Mouse (Mus musculus) heart, embryonic 12.5 days (tissue): ENCODE results near the gene Fam126a. TPM values are rescaled to one million over a fixed set of nuclear protein-coding genes. Genes with fewer than 3 reads are reported as not detected.

Source experiments
- ATAC-seq: fragments of 200-750 bp; cut with Nextera tagmentation; 2 replicates; pipeline ENCODE4 v1.8.0; 2017; ENCODE audit warnings: moderate TSS enrichment, moderate library complexity; ENCODE audit not compliant: insufficient number of reproducible peaks, low FRiP score
- H3K27ac ChIP-seq: fragments of 300-500 bp; sonication (generic); 2 replicates; pipeline ENCODE4 v1.5.1; 2016; ENCODE audit warnings: mild to moderate bottlenecking, moderate library complexity; ENCODE audit not compliant: poor library complexity, severe bottlenecking
- H3K27me3 ChIP-seq: fragments of 300-500 bp; sonication (generic); replicated peaks from 2 replicates; pipeline ENCODE4 v1.6.1; 2016; ENCODE audit warnings: mild to moderate bottlenecking, moderate library complexity
- H3K36me3 ChIP-seq: fragments of 300-500 bp; sonication (generic); 2 replicates; pipeline ENCODE4 v1.6.1; 2016; ENCODE audit warnings: mild to moderate bottlenecking, moderate library complexity
- H3K4me1 ChIP-seq: fragments of 300-500 bp; sonication (generic); replicated peaks from 2 replicates; pipeline ENCODE4 v1.6.1; 2016; ENCODE audit warnings: mild to moderate bottlenecking
- H3K4me2 ChIP-seq: fragments of 300-500 bp; sonication (generic); 2 replicates; pipeline ENCODE4 v1.6.1; 2016; ENCODE audit warnings: mild to moderate bottlenecking, moderate library complexity
- H3K4me3 ChIP-seq: fragments of 300-500 bp; sonication (generic); 2 replicates; pipeline ENCODE4 v1.5.1; 2016; ENCODE audit warnings: mild to moderate bottlenecking
- H3K9ac ChIP-seq: fragments of 300-500 bp; sonication (generic); 2 replicates; pipeline ENCODE4 v1.6.1; 2016; ENCODE audit warnings: mild to moderate bottlenecking, moderate library complexity
- H3K9me3 ChIP-seq: fragments of 300-500 bp; sonication (generic); replicated peaks from 2 replicates; pipeline ENCODE4 v1.6.1; 2016; ENCODE audit warnings: mild to moderate bottlenecking, moderate library complexity
- WGBS: fragments of 180-500 bp; shearing (Covaris S2); methylation state at CpG from one replicate; pipeline ENCODE4 v1.1.7; 2016; 5-methylcytosine and 5-hydroxymethylcytosine counted together
- polyA plus RNA-seq: library from polyadenylated mRNA; unstranded; fragments of >200 nt; fragmentation: Nextera tagmentation; extraction: Ambion mirVana; gene quantifications from 2 replicates; pipeline ENCODE4 v1.2.1, GENCODE M21; 2016

The Fam126a gene
- polyA plus RNA-seq, 1 experiment from 2014 or later = 51.7 TPM

DNA sequence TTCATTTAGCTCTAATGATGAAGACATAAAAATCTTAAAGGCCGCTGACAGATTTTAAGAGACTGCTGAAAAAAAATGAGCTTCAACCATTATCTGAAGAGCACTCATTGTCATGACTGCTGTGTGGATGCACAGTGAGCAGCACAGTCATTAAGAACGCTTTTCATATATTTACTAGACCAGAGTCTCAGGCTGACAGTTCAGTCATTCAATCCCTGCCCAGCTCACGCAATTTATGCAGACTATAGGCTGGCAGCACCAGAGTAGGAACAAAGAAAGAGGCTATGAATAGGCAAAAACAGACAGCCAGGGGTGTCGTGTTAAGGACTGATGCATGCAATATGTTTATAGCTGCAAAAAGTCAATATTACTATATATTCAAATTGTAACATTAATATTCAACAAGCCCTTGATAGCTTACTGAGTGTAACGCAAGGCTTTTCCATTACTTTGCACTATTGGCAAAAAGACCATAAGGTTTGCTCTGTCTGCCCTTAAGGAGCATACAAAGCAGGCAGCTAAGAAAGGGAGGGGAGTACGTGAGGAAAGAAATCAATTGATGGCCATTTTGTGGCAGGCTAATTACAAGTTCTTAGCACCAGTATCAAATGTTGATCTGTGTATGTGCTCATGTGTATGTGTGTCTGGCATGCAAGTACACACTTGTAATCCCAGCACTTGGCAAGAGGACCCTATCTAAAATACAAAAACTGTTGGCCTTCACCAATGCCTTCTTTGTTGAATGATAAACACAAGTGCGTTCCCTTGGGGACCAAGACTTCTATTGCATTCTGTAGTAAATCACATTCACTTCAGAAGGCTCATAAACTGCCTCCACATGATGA lies 10.9 kb downstream of the Fam126a start:
- Histone ChIP-seq H3K4me2 (no peak overlapping the region), H3K9ac (no peak overlapping the region), H3K9me3 (no peaks in the 10 kb centered on the region), H3K27me3 (no peaks in the 10 kb centered on the region), H3K27ac (no peak overlapping the region), H3K36me3 (no peaks in the 10 kb centered on the region), H3K4me1 (peaks cover 12% of the 10 kb centered on the region; the same call in 1 of the 2 replicates), H3K4me3 (no peak overlapping the region)
- 89% methylated on average over 7 of the region's 7 CpGs for WGBS
- no peak for ATAC-seq

DNA sequence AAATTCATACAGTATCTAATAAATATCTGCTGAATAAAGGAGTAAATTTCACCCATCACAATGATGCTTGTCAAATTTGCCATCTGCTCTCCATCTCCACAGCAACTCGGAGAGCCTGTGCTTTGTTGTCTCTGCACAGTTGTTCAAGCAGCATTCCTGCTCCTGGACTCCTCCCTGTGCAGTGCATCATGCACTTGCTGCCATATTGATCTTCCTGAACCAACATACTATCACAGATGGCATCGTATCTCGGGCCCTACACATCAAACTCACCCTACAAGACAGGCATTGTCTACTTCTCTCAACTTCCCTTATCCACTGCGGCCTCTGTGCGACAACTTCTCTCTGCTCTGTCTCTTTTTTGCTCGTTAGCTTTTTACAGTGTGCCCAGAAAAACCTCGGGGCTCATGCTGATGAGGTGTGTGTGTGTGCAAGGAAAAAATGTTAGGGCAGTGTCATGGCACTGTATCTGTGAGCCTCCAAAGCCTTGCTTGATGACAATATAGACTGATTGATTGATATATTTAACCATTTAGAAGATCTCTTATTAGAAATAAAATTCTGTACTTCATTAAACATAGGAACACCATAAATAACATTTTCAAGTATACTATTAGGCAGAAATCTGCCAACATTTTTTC lies 11.7 kb downstream of the Fam126a start:
- H3K4me1 ChIP-seq = peaks cover 12% of the 10 kb centered on the region; the same call in 1 of the 2 replicates
- H3K9ac ChIP-seq = no peak overlapping the region
- 83% methylated on average over 7 of the region's 7 CpGs for WGBS
- H3K27me3 ChIP-seq = no peaks in the 10 kb centered on the region
- H3K36me3 ChIP-seq = no peaks in the 10 kb centered on the region
- H3K4me2 ChIP-seq = no peak overlapping the region
- H3K27ac ChIP-seq = no peak overlapping the region
- H3K4me3 ChIP-seq = no peak overlapping the region
- no peak for ATAC-seq
- no peaks in the 10 kb centered on the region for H3K9me3 ChIP-seq

DNA sequence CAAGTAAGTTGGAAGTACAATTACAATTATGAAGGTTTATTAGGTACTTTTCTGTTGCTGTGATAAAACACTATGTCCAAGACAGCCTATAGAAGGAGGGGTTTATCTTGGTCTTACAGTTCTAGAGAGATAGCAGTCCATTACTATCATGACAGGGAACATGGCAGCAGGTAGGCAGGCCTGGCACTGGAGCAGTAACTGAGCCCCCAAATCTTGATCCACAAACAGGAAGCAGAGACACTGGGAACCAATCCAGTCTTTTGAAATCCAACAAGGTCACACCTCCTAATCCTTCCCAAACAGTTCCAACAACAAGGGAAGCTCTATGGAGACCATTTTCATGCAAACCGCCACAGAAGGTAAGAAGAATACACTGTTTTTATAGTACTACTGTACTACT lies 13.6 kb downstream of the Fam126a start:
- Histone ChIP-seq H3K9ac (no peak overlapping the region), H3K36me3 (no peaks in the 10 kb centered on the region), H3K4me3 (no peak overlapping the region), H3K27ac (no peak overlapping the region), H3K4me1 (peaks cover 12% of the 10 kb centered on the region; the same call in 1 of the 2 replicates), H3K4me2 (no peak overlapping the region), H3K27me3 (no peaks in the 10 kb centered on the region), H3K9me3 (no peaks in the 10 kb centered on the region)
- WGBS = 96% methylated on average over 1 of the region's 1 CpGs
- ATAC-seq = no peak

DNA sequence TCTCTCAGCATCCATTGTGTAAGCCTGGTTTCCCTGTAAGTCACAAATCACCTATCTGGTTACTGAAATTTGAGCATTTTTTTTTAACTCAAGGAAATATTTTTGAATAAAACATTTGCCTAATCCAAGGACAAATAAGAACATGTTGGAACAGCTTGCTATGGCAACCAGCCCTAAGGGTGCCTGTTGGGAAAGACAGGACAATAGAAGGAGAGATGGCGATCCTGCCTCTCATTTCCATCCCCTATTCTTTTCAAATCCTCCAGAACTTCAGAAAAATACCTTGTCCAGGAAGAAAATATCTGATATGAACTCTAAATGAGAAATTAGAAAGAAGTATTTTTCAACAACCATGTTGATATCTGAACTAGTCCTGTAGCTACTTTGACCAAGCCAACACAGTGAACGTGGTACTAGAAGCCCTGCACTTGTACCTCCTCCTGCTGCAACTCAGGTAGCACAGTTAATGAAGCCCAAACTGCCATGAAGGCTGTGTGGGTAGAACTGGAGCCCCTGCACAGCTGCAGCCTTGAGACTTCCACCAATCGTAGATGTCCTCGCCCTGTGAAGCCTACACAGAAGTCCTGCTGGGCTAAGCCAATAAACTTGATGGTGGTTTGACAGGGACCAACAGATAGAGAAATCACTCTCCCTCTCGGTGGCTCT lies 17.0 kb downstream of the Fam126a start:
- ATAC-seq = no peak
- peaks cover 11% of the 10 kb centered on the region; the same call in 1 of the 2 replicates for H3K36me3 ChIP-seq
- H3K4me2 ChIP-seq = no peak overlapping the region
- H3K4me1 ChIP-seq = peaks cover 6% of the 10 kb centered on the region; the same call in 1 of the 2 replicates
- H3K9me3 ChIP-seq = no peaks in the 10 kb centered on the region
- H3K9ac ChIP-seq = no peak overlapping the region
- H3K27me3 ChIP-seq = no peaks in the 10 kb centered on the region
- no peak overlapping the region for H3K4me3 ChIP-seq
- 73% methylated on average over 5 of the region's 5 CpGs for WGBS
- H3K27ac ChIP-seq = no peak overlapping the region

DNA sequence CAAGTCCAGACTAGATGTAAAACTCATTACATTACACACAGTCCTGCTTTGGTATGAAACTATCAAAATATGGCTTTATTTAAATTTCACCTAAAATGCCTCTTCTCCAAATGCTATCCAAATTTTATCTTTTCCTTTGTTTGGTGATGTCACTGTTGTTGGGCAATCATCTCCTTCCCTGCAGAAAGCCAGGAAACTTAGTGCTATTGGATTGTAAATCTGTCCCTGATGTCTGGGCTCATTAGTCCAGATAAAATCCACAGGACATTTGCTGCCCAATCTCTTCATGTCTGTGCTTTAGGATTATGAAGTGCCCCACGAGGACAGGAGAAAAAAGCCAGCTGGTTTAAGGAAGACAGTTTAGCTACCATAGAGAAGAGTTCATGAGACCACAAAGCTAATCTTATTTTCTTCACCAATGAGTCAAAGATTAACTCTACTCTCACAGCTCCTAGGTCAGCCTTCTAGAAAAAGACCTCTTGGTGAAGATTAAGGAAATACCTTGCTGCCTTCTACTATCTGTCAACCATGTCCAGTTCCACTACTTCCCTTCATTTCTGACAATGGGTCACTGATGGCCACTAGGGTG lies 31.3 kb downstream of the Fam126a start:
- Histone ChIP-seq H3K27me3 (no peaks in the 10 kb centered on the region), H3K4me1 (peaks cover 6% of the 10 kb centered on the region), H3K36me3 (peaks cover 18% of the 10 kb centered on the region), H3K9me3 (no peaks in the 10 kb centered on the region), H3K9ac (no peak overlapping the region), H3K27ac (no peak overlapping the region), H3K4me3 (no peak overlapping the region), H3K4me2 (no peak overlapping the region)
- no peak for ATAC-seq
- WGBS = 66% methylated on average over 1 of the region's 1 CpGs

DNA sequence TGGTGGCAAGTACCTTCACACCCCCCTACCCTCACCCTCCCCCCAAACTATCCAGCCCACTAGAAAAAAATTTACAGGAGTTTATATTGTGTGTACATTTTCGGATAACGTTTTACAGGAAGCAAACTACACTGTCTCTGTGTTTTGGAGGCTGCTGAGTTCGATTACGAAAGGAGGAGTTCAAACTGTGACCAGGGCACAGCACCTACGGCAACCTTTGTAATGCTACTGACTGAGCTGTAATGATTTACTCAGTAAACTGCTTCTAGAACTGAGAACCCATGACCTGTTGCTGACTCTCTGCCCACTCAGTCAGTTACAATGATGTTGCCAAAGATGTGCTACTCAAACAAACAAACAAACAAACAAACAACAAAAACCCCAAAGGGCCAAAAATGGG lies 34.5 kb downstream of the Fam126a start:
- Histone ChIP-seq H3K4me2 (no peak overlapping the region), H3K4me1 (peaks cover 26% of the 10 kb centered on the region), H3K36me3 (peaks cover 18% of the 10 kb centered on the region), H3K9ac (no peak overlapping the region), H3K27ac (no peak overlapping the region), H3K27me3 (no peaks in the 10 kb centered on the region), H3K4me3 (no peak overlapping the region), H3K9me3 (no peaks in the 10 kb centered on the region)
- no peak for ATAC-seq
- 82% methylated on average over 5 of the region's 5 CpGs for WGBS

DNA sequence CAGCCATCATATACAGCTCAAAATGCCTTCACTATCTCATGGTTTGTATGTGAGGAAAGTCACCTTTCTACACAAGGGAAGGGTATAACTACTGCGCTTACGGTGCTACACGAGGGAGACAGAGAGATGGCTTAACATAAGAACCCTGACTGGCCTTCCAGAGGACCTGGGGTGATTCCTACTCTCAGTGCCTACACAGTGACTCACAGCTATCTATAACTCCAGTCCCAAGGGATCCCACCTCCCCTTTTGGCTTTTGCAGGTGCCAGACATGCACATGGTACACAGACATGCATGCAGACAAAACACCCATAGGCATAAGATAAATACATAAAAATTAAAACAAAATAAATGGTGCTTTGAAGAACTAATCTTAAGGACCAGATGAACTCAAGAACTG lies 35.6 kb downstream of the Fam126a start:
- H3K36me3 ChIP-seq = peaks cover 18% of the 10 kb centered on the region
- no peaks in the 10 kb centered on the region for H3K9me3 ChIP-seq
- no peak overlapping the region for H3K9ac ChIP-seq
- H3K27ac ChIP-seq = no peak overlapping the region
- no peak overlapping the region for H3K4me2 ChIP-seq
- H3K27me3 ChIP-seq = no peaks in the 10 kb centered on the region
- H3K4me3 ChIP-seq = no peak overlapping the region
- H3K4me1 ChIP-seq = peaks cover 31% of the 10 kb centered on the region
- 83% methylated on average over 3 of the region's 3 CpGs for WGBS
- ATAC-seq = no peak

DNA sequence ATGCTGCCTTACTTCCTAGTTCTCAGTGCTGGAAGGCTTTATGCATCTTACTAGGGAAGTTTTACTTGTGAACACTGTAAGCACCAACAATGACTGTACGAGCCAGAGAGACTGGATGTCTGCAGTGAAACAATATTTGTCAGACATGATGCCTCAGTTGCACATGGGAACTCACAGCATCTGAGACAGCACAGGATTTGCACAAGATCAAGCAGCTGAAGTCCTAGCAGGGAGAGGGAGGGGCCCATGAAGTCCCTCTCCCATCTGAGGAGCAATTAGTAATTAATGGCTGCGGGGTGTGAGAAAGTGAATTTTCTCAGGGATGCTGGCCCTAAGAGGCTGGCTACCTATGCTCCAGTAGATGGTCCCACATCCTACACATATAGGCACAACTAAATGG lies 36.3 kb downstream of the Fam126a start:
- WGBS = 81% methylated on average over 2 of the region's 2 CpGs
- H3K9me3 ChIP-seq = no peaks in the 10 kb centered on the region
- peaks cover 18% of the 10 kb centered on the region for H3K36me3 ChIP-seq
- peaks cover 31% of the 10 kb centered on the region for H3K4me1 ChIP-seq
- no peak overlapping the region for H3K4me3 ChIP-seq
- no peak for ATAC-seq
- no peak overlapping the region for H3K9ac ChIP-seq
- H3K27me3 ChIP-seq = no peaks in the 10 kb centered on the region
- H3K4me2 ChIP-seq = no peak overlapping the region
- H3K27ac ChIP-seq = no peak overlapping the region

DNA sequence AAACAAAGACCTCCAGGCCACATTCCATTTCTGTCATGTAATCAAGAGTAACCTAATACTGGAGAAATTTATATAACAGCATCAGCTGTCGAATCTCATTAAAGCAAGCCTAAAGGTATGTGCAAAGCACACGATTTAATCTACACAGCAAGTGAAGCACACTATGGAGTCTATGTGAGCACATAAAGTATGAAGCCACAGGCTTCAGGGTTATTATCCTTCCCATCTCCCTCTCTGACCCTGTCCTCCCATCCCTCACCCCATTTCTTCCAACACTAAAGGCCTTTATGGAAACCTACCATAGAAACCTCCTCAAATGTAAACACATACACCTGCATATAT lies 37.0 kb downstream of the Fam126a start:
- Histone ChIP-seq H3K9ac (no peak overlapping the region), H3K4me2 (peak overlapping the region; percentile 27; the same call in 1 of the 2 replicates)
- WGBS = 49% methylated on average over 2 of the region's 2 CpGs

DNA sequence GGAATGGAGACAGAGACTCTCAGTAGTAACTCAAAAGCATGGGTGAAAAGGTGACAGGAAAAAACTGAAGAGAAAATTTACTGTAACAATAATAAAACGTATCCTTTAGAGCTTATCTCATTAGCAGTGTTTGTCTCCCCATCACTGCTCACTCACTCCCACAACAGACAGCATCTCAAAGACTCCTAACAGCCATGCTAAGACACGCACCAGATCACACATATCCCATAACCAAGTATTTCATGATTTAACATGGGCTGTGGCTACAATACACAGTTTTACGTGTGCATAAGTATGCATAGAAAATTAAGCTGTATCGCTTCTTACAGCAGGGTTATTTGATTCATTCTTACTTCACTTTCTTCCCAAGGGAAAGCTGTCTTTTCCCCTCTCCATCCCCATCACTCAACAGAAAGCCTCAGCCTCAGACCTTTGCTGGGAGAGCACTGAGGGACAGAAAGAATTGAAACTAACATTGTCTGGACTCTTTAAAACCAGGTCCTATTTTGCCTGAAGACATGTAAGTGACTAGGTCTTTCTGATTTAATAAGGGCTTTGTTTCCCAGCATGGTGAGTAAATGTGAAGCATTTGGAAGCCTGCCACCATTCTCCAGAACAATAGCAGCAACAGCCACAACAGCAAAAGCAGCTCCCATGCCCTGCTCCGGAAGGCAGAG lies 37.5 kb downstream of the Fam126a start:
- 0 out of 2 replicates have a peak overlapping the region, but pooled peaks have one; percentile 27 for H3K4me2 ChIP-seq
- peak overlapping the region; percentile 83 for H3K27ac ChIP-seq
- no peaks in the 10 kb centered on the region for H3K9me3 ChIP-seq
- peaks cover 31% of the 10 kb centered on the region for H3K4me1 ChIP-seq
- 59% methylated on average over 5 of the region's 5 CpGs for WGBS
- no peaks in the 10 kb centered on the region for H3K27me3 ChIP-seq
- H3K36me3 ChIP-seq = peaks cover 8% of the 10 kb centered on the region
- no peak overlapping the region for H3K9ac ChIP-seq
- no peak; the same call in 1 of the 2 replicates for ATAC-seq
- H3K4me3 ChIP-seq = no peak overlapping the region

More for the DNA sequence above, 37.0 kb downstream of the Fam126a start:
- H3K27me3 ChIP-seq = no peaks in the 10 kb centered on the region
- no peak for ATAC-seq
- H3K4me3 ChIP-seq = no peak overlapping the region
- H3K27ac ChIP-seq = peak overlapping the region; percentile 83
- H3K4me1 ChIP-seq = peaks cover 31% of the 10 kb centered on the region
- H3K9me3 ChIP-seq = no peaks in the 10 kb centered on the region
- peaks cover 11% of the 10 kb centered on the region for H3K36me3 ChIP-seq
